Mouse (Mus musculus): ENCODE data around the gene Vmn1r233. TPM values are rescaled to one million over a fixed set of nuclear protein-coding genes. Genes with fewer than 3 reads are reported as not detected.

Vmn1r233 gene
- polyA plus RNA-seq, 1 experiment from 2014 or later = not detected

- Histone ChIP-seq H3K4me3 (peak overlapping the region; percentile 80), H3K9me3 (no peaks in the 10 kb centered on the region), H3K27me3 (no peaks in the 10 kb centered on the region), H3K36me3 (no peaks in the 10 kb centered on the region), H3K27ac (peak overlapping the region; percentile 94), H3K4me1 (peaks cover 12% of the 10 kb centered on the region), H3K4me2 (replicated peaks) (peak overlapping the region; percentile 51), H3K9ac (0 out of 2 replicates have a peak overlapping the region, but pooled peaks have one; percentile 58)
- no peak for ATAC-seq (ENCODE audit: insufficient number of reproducible peaks, insufficient read depth, low FRiP score, low TSS enrichment)
- 45% methylated on average over 3 of the region's 3 CpGs for WGBS
These were observed 52.0 kb downstream of the Vmn1r233 start for GRCm38 (mm10) chr17:20944226-20944625.

Other genes with a start within 250 kb of the Vmn1r233 start
- not detected in 2 replicates for gene Vmn1r228, start 210.3 kb downstream of the Vmn1r233 start, polyA plus RNA-seq (2016; fragmentation: Nextera tagmentation; extraction: Ambion mirVana)
- gene Vmn1r229, start 184.9 kb downstream of the Vmn1r233 start, polyA plus RNA-seq (2016; fragmentation: Nextera tagmentation; extraction: Ambion mirVana) = not detected in 2 replicates
- not detected in 2 replicates for gene Vmn1r230, start 156.0 kb downstream of the Vmn1r233 start, polyA plus RNA-seq (2016; fragmentation: Nextera tagmentation; extraction: Ambion mirVana)
- not detected in 2 replicates for gene Vmn1r231, start 91.4 kb downstream of the Vmn1r233 start, polyA plus RNA-seq (2016; fragmentation: Nextera tagmentation; extraction: Ambion mirVana)
- not detected in 2 replicates for gene Vmn1r232, start 76.8 kb downstream of the Vmn1r233 start, polyA plus RNA-seq (2016; fragmentation: Nextera tagmentation; extraction: Ambion mirVana)
- 402 and 407 TPM in 2 replicates for gene Ppp2r1a, start 51.2 kb downstream of the Vmn1r233 start, polyA plus RNA-seq (2016; fragmentation: Nextera tagmentation; extraction: Ambion mirVana)
- 20.5 and 20.9 TPM in 2 replicates for gene Zfp160, start 12.4 kb upstream of the Vmn1r233 start, polyA plus RNA-seq (2016; fragmentation: Nextera tagmentation; extraction: Ambion mirVana)
- gene Vmn1r234, start 229.6 kb upstream of the Vmn1r233 start, polyA plus RNA-seq (2016; fragmentation: Nextera tagmentation; extraction: Ambion mirVana) = not detected in 2 replicates

Measured in embryonic facial prominence, embryonic 12.5 days (tissue).